Mouse (Mus musculus): ENCODE results near the gene Fndc3b.

GRCm38 (mm10) chr3:27724208-27724607 is 13.1 kb upstream of the Fndc3b start:
- TF ChIP-seq GATA1 (IDR thresholded peaks at IDR 0.05; ENCODE audit: borderline replicate concordance, low read length) (no peak), FLI1 (IDR thresholded peaks at IDR 0.05; ENCODE audit: low read length) (no peak)
